Mouse (Mus musculus) megakaryocyte, adult 5-6 weeks (primary cell): ENCODE results near the gene Tinf2. TPM values are rescaled to one million over a fixed set of nuclear protein-coding genes. Genes with fewer than 3 reads are reported as not detected.

ENCODE experiments used
- ATAC-seq: 2 replicates; pipeline ENCODE4 v1.8.0; 2016; ENCODE audit warnings: mild to moderate bottlenecking, inconsistent platforms; ENCODE audit not compliant: poor library complexity, severe bottlenecking
- total RNA-seq, 2 experiments: library from RNA; stranded (forward) in 1 of 2; stranded (reverse) in 1 of 2; fragments of 153-499, 151-499 nt in 1 of 2; fragments of 221-1000, 200-1000 nt in 1 of 2; gene quantifications; 2 replicates each; pipeline versions ENCODE4 v1.2.3 to v1.2.4; 2015 to 2017

The Tinf2 gene
- total RNA-seq, 2 experiments from 2014 or later, result 24.2 to 25.1 TPM

DNA sequence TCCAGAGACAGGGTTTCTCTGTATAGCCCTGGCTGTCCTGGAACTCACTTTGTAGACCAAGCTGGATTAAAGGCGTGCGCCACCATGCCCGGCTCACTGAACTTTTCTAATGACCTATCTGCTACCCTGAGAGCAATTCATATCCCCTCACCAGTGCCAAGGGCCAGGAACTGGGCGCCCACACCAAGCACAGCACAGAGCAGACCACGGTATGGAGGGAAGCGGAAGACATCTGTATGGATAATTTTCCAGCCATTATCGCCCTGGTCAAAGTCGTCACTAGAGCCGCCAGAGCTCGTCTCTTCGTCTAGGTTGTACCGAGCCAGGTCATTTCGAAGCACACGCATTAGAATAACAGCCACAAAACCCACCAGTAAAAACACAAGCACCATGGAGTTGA is 40.8 kb downstream of the Tinf2 start:
- no peak for ATAC-seq

DNA sequence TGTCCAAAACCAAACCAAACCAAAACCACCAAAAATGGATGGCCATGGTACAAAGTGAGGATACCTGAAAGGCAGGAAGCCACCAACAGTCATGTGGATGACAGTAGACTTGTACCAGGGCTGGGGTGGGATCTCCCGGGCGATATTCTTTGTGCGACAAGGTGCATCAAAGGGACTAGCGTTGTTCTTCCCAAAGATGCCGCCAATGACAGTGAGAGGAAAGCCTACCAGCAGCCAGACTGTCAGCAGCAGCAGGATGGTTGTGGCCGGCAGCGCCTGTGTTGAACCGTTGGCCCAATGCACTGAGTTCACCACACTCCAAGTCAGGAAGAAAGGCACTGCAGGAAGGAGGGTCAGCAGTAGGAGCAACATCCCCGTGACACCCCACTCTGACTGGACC is 43.8 kb downstream of the Tinf2 start, which contains the start of gene Gm49378:
Gene Gm49378 (minus strand): TSS at position 101 of the 400 bp plus-strand sequence.
- no peak for ATAC-seq

DNA sequence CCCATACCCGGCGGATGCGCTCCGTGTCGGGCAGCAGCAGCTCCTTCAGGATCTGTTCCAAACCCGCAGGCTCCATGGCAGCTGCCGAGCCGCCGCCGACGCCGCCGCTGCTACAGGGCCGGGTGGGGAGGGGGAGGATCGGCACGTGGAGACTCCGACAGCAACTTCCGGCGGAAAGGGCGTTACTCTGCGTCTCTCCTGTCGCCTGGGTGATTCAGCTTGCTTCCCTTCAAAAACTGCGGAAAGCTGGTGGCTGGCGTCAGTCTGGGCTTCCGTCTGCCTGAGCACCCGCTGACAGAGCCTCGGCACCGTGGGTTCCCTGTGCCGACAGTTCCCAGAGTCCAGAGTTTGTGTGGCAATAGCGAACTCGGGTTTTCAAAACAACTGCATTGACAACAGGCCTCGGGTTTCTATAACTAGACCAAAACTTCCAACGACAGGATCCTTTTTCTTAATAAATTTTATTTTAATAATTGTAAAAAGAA is 46.1 kb downstream of the Tinf2 start, which contains the start of gene Ipo4:
Gene Ipo4 (minus strand): TSS at position 435 of the 485 bp plus-strand sequence.
- peak; percentile 99 for ATAC-seq

DNA sequence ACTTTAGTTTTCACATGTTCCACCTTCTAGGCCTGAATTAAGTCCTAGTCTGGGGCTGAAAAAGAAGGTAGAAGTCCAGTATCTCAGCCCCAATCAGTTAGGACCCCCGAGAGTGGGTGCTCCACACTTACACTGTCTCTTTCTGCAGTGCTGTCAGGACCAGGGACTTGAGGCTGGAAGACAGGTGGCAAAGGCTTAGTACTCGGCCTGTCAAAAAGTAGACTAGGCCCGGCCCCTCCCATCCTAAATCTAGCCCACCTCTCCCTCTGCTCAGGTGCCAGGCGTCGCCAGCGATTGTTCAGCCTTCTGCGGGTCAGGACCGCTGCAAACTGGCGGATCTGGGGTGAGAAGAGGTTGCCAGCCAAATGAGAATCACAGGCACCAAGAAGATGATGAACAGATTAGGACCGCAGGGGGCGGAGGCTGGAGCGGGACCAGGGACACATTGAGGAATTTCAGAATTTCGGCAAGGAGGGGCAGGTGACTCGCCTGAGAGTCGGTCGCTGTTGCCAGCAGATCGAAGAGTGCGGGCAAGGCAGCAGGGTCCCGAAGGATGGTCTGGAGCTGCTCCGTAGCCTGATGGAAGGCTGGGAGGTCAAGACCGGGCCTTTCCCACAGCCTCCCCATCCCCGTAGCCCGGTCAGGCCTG is 46.6 kb downstream of the Tinf2 start:
- no peak for ATAC-seq

DNA sequence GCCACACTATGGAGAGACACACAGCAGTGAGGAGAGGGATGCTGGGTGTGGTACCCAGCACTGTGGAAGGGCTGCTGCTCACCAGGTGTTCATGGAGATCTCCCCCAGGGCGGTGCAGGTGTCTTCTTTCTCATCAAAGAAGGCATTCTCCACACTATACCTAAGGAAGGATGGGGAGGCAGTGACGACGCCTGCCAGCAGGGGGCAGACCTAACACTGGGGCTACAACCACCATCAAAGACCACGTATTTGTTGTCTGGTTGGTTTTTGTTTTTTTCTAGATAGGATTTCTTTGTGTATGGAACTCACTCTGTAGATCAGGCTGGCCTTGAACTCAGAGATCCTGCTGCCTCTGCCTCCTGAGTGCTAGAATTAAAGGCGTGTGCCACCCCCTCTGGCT is 52.3 kb downstream of the Tinf2 start:
- peak; percentile 90 for ATAC-seq

DNA sequence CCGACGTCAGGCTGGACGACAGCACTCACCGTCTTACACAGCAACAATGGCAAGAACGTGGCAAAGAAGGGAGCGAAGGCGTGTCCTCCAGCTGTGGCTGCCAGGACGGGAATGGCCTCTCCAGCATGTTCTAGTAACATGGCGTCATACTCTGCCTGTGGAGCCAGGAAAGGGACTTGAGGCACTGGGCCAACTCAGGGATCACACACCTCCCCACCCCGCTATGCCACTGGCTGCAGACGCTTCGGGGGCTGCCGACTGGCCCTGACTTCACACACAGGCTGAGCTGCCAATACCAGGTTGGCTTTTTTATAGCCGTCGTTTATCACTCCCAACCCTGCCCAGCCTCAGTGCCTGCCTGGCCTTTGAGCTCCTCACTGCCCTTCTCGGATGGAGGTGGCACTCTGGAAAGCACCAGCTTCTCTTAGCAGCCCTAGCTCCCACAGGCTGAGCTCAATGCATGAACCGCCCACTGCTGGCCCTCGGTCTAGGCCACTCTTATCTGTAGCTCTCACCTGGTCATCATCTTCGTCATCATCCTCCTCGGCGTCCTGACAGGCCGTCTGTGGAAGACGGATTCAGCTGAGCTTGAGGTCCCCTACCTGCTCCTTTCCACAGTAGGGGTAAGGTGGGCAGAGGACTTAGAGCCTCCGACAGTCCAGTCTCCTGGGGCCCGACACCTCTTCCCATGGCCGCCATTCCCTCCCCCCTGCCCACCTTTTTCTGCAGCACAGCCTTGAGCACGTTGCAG is 53.4 kb downstream of the Tinf2 start:
- no peak for ATAC-seq

Other genes with a start within 250 kb of the Tinf2 start
Only the 30 nearest of the 35 such genes appear.
- not detected in 2 replicates for gene Cpne6, start 171.4 kb downstream of the Tinf2 start, total RNA-seq (2015)
- gene Cpne6, start 171.4 kb downstream of the Tinf2 start, total RNA-seq (2017), result not detected in 2 replicates
- not detected in 2 replicates for gene Nrl, start 156.8 kb downstream of the Tinf2 start, total RNA-seq (2015)
- gene Nrl, start 156.8 kb downstream of the Tinf2 start, total RNA-seq (2017), result not detected in 2 replicates
- gene Pck2, start 141.6 kb downstream of the Tinf2 start, total RNA-seq (2015), result 11.7 and 16.0 TPM in 2 replicates
- 26.3 and 30.3 TPM in 2 replicates for gene Pck2, start 141.6 kb downstream of the Tinf2 start, total RNA-seq (2017)
- gene Dcaf11, start 121.8 kb downstream of the Tinf2 start, total RNA-seq (2015), result 41.6 and 47.3 TPM in 2 replicates
- 43.5 and 107 TPM in 2 replicates for gene Dcaf11, start 121.8 kb downstream of the Tinf2 start, total RNA-seq (2017)
- gene A730061H03Rik, start 121.4 kb downstream of the Tinf2 start, total RNA-seq (2015), result 2.1 and 4.1 TPM in 2 replicates
- gene A730061H03Rik, start 121.4 kb downstream of the Tinf2 start, total RNA-seq (2017), result 2.6 and 9.3 TPM in 2 replicates
- 0.33 TPM in 1 of 2 replicates, not detected in the other for gene Fitm1, start 106.2 kb downstream of the Tinf2 start, total RNA-seq (2015)
- gene Fitm1, start 106.2 kb downstream of the Tinf2 start, total RNA-seq (2017), result not detected in 2 replicates
- 707 and 794 TPM in 2 replicates for gene Psme1, start 103.7 kb downstream of the Tinf2 start, total RNA-seq (2015)
- 278 and 305 TPM in 2 replicates for gene Psme1, start 103.7 kb downstream of the Tinf2 start, total RNA-seq (2017)
- gene Emc9, start 96.5 kb downstream of the Tinf2 start, total RNA-seq (2015), result 11.2 and 15.9 TPM in 2 replicates
- gene Emc9, start 96.5 kb downstream of the Tinf2 start, total RNA-seq (2017), result 8.2 and 10.5 TPM in 2 replicates
- 420 and 439 TPM in 2 replicates for gene Psme2, start 90.7 kb downstream of the Tinf2 start, total RNA-seq (2015)
- 286 and 332 TPM in 2 replicates for gene Psme2, start 90.7 kb downstream of the Tinf2 start, total RNA-seq (2017)
- 27.2 and 42.8 TPM in 2 replicates for gene Rnf31, start 90.1 kb downstream of the Tinf2 start, total RNA-seq (2015)
- 20.2 and 25.7 TPM in 2 replicates for gene Rnf31, start 90.1 kb downstream of the Tinf2 start, total RNA-seq (2017)
- 69.7 and 70.9 TPM in 2 replicates for gene Irf9, start 78.2 kb downstream of the Tinf2 start, total RNA-seq (2015)
- gene Irf9, start 78.2 kb downstream of the Tinf2 start, total RNA-seq (2017), result 92.0 and 98.7 TPM in 2 replicates
- 0.42 and 2.2 TPM in 2 replicates for gene Rec8, start 63.8 kb downstream of the Tinf2 start, total RNA-seq (2015)
- 0.15 and 2.2 TPM in 2 replicates for gene Rec8, start 63.8 kb downstream of the Tinf2 start, total RNA-seq (2017)
- gene Ipo4, start 45.9 kb downstream of the Tinf2 start, total RNA-seq (2015), result 8.8 and 11.4 TPM in 2 replicates
- gene Ipo4, start 45.9 kb downstream of the Tinf2 start, total RNA-seq (2017), result 2.1 and 5.1 TPM in 2 replicates
- 1.3 and 4.3 TPM in 2 replicates for gene Gm49378, start 43.9 kb downstream of the Tinf2 start, total RNA-seq (2015)
- gene Gm49378, start 43.9 kb downstream of the Tinf2 start, total RNA-seq (2017), result 0.84 and 1.7 TPM in 2 replicates
- 35.3 and 41.1 TPM in 2 replicates for gene Tm9sf1, start 38.0 kb downstream of the Tinf2 start, total RNA-seq (2015)
- gene Tm9sf1, start 38.0 kb downstream of the Tinf2 start, total RNA-seq (2017), result 50.8 and 53.5 TPM in 2 replicates
- gene Tssk4, start 31.6 kb downstream of the Tinf2 start, total RNA-seq (2015), result 1.0 and 1.4 TPM in 2 replicates
- gene Tssk4, start 31.6 kb downstream of the Tinf2 start, total RNA-seq (2017), result 0.26 and 0.89 TPM in 2 replicates
- 30.5 and 34.4 TPM in 2 replicates for gene Mdp1, start 21.3 kb downstream of the Tinf2 start, total RNA-seq (2015)
- 27.0 and 28.3 TPM in 2 replicates for gene Mdp1, start 21.3 kb downstream of the Tinf2 start, total RNA-seq (2017)
- 24.0 and 24.8 TPM in 2 replicates for gene Gmpr2, start 9.9 kb downstream of the Tinf2 start, total RNA-seq (2015)
- 26.2 and 29.7 TPM in 2 replicates for gene Gmpr2, start 9.9 kb downstream of the Tinf2 start, total RNA-seq (2017)
- 421 and 452 TPM in 2 replicates for gene Nedd8, start 9.7 kb downstream of the Tinf2 start, total RNA-seq (2015)
- 297 and 326 TPM in 2 replicates for gene Nedd8, start 9.7 kb downstream of the Tinf2 start, total RNA-seq (2017)
- gene Tgm1, start 32.1 kb upstream of the Tinf2 start, total RNA-seq (2015), result 1.6 and 1.7 TPM in 2 replicates
- 1.0 and 2.1 TPM in 2 replicates for gene Tgm1, start 32.1 kb upstream of the Tinf2 start, total RNA-seq (2017)
- 10.0 and 12.5 TPM in 2 replicates for gene Rabggta, start 40.4 kb upstream of the Tinf2 start, total RNA-seq (2015)
- gene Rabggta, start 40.4 kb upstream of the Tinf2 start, total RNA-seq (2017), result 8.5 and 13.7 TPM in 2 replicates
- 112 and 121 TPM in 2 replicates for gene Dhrs1, start 63.9 kb upstream of the Tinf2 start, total RNA-seq (2015)
- 44.1 and 55.0 TPM in 2 replicates for gene Dhrs1, start 63.9 kb upstream of the Tinf2 start, total RNA-seq (2017)
- 10.4 and 12.2 TPM in 2 replicates for gene Nop9, start 63.9 kb upstream of the Tinf2 start, total RNA-seq (2015)
- 11.7 and 13.9 TPM in 2 replicates for gene Nop9, start 63.9 kb upstream of the Tinf2 start, total RNA-seq (2017)
- gene Cideb, start 76.6 kb upstream of the Tinf2 start, total RNA-seq (2015), result 0.27 and 1.5 TPM in 2 replicates
- gene Cideb, start 76.6 kb upstream of the Tinf2 start, total RNA-seq (2017), result 0.22 TPM in 1 of 2 replicates, not detected in the other
- 0.16 and 0.21 TPM in 2 replicates for gene Ltb4r2, start 79.6 kb upstream of the Tinf2 start, total RNA-seq (2015)
- 0.33 and 0.53 TPM in 2 replicates for gene Ltb4r2, start 79.6 kb upstream of the Tinf2 start, total RNA-seq (2017)
- gene Ltb4r1, start 84.1 kb upstream of the Tinf2 start, total RNA-seq (2015), result 41.4 and 46.4 TPM in 2 replicates
- 57.4 and 68.0 TPM in 2 replicates for gene Ltb4r1, start 84.1 kb upstream of the Tinf2 start, total RNA-seq (2017)
- gene Adcy4, start 102.3 kb upstream of the Tinf2 start, total RNA-seq (2015), result not detected in 2 replicates
- gene Adcy4, start 102.3 kb upstream of the Tinf2 start, total RNA-seq (2017), result 0.15 TPM in 1 of 2 replicates, not detected in the other
- 79.0 and 82.5 TPM in 2 replicates for gene Ripk3, start 107.0 kb upstream of the Tinf2 start, total RNA-seq (2015)
- gene Ripk3, start 107.0 kb upstream of the Tinf2 start, total RNA-seq (2017), result 24.2 and 30.0 TPM in 2 replicates
- not detected in 2 replicates for gene Nfatc4, start 141.3 kb upstream of the Tinf2 start, total RNA-seq (2015)
- gene Nfatc4, start 141.3 kb upstream of the Tinf2 start, total RNA-seq (2017), result not detected in 2 replicates
- 1.1 and 1.6 TPM in 2 replicates for gene Nynrin, start 172.2 kb upstream of the Tinf2 start, total RNA-seq (2015)
- gene Nynrin, start 172.2 kb upstream of the Tinf2 start, total RNA-seq (2017), result 1.4 and 1.5 TPM in 2 replicates